Mouse (Mus musculus): ENCODE data around the gene 1700020L24Rik. TPM values are rescaled to one million over a fixed set of nuclear protein-coding genes. Genes with fewer than 3 reads are reported as not detected.

The 1700020L24Rik gene
- total RNA-seq (2021) = not detected
- long read RNA-seq, experiment 1 = 0 reads
- long read RNA-seq, experiment 2 = 0 reads

DNA sequence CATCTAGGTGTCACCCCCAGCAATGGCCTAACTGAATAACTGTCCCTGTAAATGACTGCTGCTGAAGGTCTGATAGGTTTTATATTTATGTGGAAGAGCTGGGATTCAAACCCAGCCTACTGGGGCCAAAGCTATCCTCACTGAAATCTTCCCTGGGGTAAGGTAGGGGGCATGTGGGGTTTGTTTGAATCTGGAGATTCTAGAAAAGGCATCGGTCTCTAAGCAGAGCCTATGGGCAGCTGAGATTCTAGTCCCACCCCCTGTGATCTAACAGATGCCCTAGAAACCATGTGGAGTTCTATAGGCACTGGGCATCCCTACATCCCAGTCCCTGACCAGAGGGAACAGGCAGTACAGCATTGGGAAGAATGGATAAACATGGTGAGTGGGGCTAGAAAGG is at the start of gene 1700020L24Rik:
1700020L24Rik (plus strand) TSS at position 301 of the 400 bp plus-strand sequence.
- intact Hi-C loops (cut with DNase I; ENCODE audit: low total_unique reads) = no loop called here
- DNase-seq = no peak

DNA sequence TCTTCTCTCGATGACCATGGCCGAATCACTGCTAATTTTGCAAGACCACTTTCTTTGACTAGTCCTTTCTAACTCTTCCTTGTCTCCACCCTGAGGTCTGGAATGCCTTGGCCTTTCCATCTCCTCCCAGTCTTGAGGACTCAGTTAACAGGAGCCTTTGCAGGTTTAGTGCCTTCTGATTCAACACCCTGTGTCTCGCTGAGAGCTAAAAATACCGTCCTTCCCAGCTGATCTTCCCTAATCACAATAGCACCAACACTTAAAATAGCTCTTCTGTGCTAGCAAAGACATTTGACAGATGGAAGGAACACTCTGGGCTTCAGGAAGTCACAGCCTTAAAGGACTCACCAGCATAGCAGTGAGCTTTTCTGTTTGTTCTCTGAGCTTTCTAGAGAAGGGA is 44.4 kb upstream of the 1700020L24Rik start:
- intact Hi-C loops (cut with DNase I; ENCODE audit: low total_unique reads) = no loop called here
- DNase-seq = no peak

DNA sequence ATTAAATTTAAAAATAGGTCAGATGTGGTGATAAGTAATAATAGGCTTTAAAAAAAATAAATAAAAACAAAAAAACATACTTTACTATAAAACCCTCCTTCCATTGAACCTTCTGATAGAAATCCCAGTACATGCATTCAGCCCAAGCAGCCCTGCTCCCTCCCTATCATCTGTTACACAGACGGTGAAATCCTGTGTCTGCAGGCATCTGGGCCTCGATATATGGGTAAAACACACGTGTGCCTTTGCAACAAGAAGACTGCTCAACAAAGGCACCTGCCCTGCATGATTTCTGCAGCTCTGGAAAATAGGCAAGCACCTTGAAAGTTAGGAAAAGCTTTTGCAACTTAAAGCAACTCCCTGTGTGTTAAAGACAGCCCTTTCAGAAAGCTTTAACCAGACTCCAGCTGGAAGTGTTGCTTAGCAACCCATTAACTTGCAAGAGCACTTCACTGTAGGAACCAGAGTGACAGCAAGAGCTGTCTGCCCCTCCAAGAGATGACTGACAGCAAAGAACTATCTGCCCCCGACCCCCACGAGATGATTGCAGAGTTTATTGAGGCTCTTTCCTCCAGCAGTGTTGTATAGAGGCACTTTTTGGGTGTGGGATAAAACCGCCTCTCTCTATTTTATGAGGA is 42.6 kb upstream of the 1700020L24Rik start:
- no peak for DNase-seq
- intact Hi-C loops (cut with DNase I; ENCODE audit: low total_unique reads) = no loop called here

DNA sequence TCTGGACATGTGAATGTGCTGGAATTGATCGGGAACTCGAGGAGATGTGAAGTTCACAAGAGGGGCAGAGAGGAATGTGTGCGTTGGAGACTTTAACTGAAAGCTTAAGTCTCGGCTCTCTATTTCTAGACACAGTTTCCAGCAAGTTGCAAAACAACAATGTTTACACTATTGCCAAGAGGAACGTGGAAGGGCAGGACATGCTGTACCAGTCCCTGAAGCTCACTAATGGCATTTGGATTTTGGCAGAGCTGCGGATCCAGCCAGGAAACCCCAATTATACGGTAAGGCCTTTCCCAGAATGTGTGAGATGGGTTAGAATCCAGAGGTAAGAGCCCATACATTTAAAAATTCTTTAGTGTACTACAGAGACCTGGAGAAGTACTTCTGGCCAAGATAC is 39.9 kb upstream of the 1700020L24Rik start:
- intact Hi-C loops (cut with DNase I; ENCODE audit: low total_unique reads) = no loop called here

DNA sequence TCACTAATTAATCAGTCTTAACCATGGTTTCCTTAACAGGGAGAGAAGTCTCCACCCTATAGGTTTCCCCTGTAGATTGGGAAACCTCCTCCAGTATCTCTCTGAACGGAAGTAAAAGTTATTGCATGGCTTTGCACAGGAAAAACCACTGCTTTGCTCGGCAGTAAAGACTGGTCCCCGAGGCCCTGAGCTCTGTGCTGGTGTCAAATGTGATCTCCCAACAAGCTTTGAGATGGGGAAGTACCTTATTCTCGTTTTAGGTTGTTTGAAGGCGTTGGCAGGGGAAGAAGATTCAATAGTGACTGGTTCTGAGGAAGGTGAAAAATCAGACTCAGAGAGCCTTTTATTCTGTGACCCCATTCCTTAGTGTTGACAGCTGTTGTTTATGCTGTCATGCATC is 38.8 kb upstream of the 1700020L24Rik start:
- no peak for DNase-seq
- intact Hi-C loops (cut with DNase I; ENCODE audit: low total_unique reads) = no loop called here

More for the DNA sequence above, 39.9 kb upstream of the 1700020L24Rik start:
- DNase-seq = no peak

DNA sequence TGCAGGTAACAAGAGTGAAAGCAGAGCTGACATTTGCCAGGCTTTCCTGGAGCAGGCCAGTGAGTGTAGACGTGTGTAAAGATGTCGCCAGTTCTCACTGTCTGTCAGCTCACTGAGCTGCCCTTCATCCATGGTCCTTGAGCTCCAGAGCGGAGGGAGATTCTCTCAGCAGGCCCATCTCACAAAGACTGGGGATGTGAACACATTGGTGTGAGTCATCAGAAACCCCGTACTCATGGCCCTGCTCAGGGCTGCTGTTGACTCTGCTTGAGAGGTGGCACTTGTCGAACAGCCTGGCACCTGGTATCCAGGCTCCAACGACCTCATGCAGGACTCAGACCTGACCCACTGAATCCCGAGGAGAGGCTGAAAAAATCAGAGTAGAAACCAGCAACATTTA is 33.7 kb upstream of the 1700020L24Rik start:
- intact Hi-C loops (cut with DNase I; ENCODE audit: low total_unique reads) = no loop called here
- DNase-seq = no peak

DNA sequence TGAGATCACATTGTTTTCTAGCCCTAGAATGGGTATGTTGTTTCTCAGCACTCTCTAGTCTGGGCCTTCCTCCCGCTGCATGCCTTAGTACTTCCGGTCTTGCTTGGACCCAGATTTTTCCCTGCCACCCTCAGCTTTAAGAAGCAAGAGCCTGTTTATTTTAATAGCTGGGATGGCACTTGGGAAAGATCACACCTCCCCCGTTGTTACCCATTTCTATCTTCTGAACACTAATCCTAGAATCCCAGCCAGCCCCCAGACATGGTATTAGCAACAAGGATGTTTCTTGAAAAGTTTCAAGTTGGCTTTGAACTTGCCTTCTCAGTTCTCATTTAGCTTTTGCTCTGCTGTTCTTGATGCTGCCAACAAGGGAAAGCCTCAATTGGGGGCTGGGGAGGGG is 31.1 kb upstream of the 1700020L24Rik start:
- no peak for DNase-seq
- intact Hi-C loops (cut with DNase I; ENCODE audit: low total_unique reads) = no loop called here

DNA sequence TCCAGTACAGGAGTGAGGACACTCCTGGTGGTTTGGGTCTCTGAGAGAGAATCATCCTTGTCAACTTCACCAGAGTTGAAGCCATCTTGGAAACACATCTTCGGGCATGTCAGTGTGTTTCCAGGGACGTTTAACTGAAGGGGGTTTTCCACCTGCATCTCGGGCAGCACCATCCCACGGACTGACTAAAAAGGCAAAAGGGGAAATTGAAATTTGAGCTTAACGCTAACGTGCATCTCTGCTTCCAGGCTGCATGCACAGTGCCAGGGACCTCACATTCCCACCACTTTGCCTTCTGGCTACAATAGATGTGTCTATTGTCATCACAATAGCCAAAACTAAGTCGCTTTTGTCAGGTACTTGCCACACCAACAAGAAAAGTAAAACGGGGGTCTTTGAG is 29.2 kb upstream of the 1700020L24Rik start:
- intact Hi-C loops (cut with DNase I; ENCODE audit: low total_unique reads) = no loop called here

DNA sequence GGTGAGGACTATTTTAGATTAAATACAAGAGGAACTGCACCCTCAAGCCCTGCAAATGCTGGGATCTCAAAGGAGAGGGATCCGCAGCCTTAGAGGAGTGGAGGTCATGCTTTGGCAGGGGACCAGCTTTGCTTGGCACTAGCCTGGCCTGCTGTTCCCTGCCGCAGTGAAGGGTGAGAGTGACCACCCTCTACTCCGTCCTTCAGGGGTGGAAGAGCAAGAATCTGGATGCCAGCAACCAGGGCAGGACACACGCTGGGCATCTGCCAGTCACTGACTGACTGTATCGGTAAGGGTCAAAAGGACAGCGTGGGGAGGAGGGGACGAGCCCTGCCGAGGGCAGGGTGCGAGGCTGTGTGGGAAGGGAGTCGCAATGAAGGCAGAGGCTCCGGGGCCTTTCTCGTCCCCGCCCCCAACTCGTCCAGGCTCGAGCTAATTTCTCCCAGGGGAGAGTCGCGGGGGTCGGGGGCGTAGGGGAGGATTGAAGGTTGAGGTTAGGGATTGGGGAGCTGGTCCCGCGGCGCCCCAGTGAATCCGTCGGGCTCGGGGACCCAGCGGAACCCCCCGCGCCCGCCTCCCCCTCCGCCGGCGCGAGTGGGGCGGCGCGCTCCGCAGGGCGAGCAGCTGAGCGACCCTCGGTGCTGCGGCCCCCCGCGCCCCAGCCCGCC is 28.3 kb upstream of the 1700020L24Rik start, which contains the start of gene Rasl10b:
Rasl10b (plus strand) TSS at position 51 of the 668 bp plus-strand sequence.
- intact Hi-C loops (cut with DNase I; ENCODE audit: low total_unique reads) = no loop called here
- peak; percentile 24 for DNase-seq

More for the DNA sequence above, 29.2 kb upstream of the 1700020L24Rik start:
- DNase-seq = no peak

DNA sequence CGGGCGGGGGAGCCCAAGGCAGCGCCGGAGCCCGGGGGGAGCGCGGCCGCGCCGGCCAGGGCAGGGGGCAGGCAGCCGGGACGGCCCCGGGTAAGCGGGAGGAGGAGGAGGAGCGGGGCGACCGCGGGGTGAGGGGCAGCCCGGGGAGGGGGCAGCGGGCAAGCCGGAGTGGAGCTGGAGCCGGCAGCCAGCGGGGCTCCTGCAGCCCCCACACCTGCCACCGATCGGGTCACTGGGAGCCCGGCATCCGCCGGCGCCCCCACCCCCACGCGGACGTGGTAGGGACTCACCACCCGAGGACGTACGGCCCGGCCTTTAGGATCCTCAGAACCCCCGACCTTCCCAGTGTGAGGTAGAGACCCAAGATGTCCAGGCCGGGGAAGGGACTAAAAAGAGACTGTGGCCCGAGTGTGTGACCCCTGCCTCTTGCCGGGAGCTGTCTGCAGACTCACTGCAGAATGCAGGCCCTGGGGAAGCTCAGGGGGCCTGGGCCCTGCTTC is 27.6 kb upstream of the 1700020L24Rik start:
- intact Hi-C loops (cut with DNase I; ENCODE audit: low total_unique reads) = no loop called here
- DNase-seq = no peak

DNA sequence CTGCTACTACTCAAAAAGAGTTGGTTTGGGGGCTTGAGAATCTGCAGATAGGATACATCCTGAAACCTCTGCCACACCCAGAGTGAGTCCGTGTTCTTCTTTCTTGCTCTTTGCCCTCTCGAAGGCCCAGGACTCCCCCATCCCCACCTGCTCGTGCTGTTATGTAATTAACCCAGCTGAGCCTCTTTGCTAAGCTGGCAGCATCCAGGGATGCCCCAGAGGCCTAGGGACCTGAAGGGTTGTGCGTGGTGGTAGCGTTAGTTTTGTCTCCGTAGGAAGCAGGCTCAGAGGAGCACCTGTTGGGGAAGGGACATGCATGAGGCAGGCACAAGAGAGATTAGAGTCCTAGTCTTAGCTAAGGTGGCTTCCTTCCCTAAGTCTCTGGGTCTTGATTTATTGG is 27.0 kb upstream of the 1700020L24Rik start:
- DNase-seq = no peak
- intact Hi-C loops (cut with DNase I; ENCODE audit: low total_unique reads) = no loop called here

DNA sequence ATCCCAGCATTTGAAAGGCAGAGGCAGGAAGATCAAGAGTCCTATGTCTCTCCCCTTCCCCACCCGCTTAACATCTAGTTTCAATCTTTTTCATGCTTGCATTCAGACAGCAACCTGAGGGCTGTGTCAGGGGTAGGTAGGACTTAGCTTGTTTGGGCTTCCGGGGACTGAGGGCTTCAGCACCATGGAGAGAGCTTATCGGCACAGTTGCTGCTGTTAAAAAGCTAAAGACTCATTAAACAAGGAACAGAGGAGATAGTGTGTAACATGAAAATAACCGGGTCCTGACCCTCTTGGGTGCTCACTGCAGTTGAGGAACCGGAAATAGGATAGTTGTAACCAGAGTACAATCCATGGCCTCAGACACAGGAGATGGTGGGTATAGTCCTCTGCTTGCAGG is 20.4 kb upstream of the 1700020L24Rik start:
- DNase-seq = peak; percentile 31
- intact Hi-C loops (cut with DNase I; ENCODE audit: low total_unique reads) = no loop called here

DNA sequence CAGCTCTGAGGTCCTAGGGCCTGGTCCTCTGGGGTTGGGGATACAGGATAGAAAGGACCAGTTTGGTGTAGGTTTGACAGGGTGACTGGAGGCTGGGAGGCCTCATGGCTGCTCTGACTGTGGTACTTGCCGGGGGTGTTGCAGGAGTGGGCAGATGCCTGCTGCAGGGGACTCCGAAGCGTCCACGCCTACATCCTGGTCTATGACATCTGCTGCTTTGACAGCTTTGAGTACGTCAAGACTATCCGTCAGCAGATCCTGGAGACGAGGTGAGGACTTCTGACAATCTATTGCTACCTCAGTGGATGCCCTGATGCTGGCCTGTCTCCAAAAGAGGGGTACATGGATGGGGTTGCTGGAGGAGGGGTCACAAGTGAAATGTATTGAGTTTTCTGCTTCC is 19.8 kb upstream of the 1700020L24Rik start:
- no peak for DNase-seq
- intact Hi-C loops (cut with DNase I; ENCODE audit: low total_unique reads) = no loop called here

DNA sequence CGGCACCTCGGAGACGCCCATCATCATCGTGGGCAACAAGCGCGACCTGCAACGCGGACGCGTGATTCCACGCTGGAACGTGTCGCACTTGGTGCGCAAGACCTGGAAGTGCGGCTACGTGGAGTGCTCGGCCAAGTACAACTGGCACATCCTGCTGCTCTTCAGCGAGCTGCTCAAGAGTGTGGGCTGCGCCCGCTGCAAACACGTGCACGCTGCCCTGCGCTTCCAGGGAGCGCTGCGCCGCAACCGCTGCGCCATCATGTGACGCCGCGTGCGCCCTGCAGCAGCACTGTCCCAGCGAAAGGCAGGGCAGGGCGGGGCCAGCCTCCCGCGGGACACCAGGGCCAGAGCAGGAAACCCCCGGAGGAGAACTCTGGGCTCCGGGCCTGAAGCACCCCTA is 18.9 kb upstream of the 1700020L24Rik start:
- intact Hi-C loops (cut with DNase I; ENCODE audit: low total_unique reads) = no loop called here

DNA sequence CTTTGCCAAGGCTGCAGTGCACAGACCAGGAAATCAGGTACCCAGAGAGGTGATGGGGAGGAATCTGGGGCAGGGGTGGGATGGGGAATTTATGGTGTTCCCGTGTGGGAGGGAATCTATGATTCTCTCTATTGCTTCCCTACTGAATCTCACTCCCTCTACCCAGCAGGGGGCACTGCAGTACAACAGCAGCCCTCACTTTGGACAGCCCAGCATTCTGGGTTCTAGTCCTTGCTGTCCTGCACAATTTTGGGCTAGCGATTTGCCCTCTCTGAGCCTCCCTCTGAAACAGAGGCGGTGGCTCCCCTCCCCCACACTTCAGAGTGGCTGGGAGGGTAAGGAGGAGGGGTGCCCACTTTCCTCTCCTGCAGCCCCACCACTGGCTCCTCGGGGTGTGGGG is 17.1 kb upstream of the 1700020L24Rik start:
- intact Hi-C loops (cut with DNase I; ENCODE audit: low total_unique reads) = loop anchor here (5.0 to 10.0 kb wide), 2 partner anchors 63 to 96 kb away; no protein-coding TSS in a partner anchor

More for the DNA sequence above, 18.9 kb upstream of the 1700020L24Rik start:
- DNase-seq = no peak

DNA sequence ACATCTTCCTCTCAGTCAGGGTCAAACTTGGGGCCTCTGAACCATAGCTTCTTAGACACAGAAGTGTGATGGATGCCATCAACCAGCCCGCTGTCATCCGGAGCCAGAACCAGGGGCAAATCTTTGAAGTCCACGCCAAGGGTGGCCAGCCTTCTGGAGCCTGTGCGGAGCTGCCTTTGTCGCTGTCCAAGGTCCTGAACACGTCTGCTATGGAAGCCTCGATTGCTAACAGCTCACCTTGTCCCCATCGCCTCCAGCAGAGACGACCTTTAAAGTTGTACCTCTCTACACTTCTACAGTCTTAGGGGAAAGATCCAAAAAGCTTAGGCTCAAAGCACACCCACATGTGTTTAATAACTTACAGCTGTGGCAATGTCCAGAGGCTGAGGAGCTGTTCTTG is 16.2 kb upstream of the 1700020L24Rik start:
- peak; percentile 67 for DNase-seq
- intact Hi-C loops (cut with DNase I; ENCODE audit: low total_unique reads) = loop anchor here (5.0 to 10.0 kb wide), 2 partner anchors 64 to 97 kb away; no protein-coding TSS in a partner anchor

More for the DNA sequence above, 17.1 kb upstream of the 1700020L24Rik start:
- no peak for DNase-seq

DNA sequence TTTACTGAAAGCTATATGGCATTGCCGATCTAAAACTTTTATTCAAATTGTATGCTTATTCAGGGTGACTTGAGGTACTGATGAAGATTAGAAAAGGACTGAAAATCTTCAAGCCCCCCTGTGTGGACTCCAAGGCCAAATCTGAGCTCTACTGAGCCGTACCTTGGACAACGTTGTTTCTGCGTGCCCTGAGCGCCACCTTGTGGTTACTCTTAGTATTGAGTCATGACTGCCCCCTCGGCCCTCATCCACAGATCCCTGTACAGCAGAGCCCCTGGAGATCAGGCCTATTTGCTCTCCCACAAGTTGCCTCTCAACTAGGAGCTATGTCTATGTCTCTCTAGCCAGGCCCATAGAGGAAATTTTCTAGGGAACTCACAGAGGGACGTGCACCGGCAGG is 12.8 kb upstream of the 1700020L24Rik start:
- intact Hi-C loops (cut with DNase I; ENCODE audit: low total_unique reads) = loop anchor here (5.0 to 10.0 kb wide), 2 partner anchors 67 to 100 kb away; no protein-coding TSS in a partner anchor
- peak; percentile 57 for DNase-seq

DNA sequence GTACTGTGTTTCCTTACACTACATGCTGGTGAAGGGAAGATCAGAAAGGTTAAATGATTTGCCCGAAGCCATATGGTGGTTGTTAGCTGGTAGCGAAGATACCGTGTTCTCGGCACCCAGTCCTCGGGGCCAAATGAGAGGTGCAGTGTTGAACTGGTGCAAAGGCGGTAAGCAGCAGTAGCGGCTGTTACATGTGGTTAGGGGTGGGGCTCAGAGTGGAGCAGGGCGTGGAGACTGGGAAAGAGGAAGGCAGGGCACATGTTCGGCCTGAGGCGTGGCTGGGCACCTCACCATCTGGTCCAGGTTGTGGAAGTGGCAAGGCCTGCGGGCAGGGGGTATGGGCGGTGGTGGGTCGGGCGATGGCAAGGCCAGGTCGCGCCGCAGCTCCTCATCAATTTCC is 10.5 kb upstream of the 1700020L24Rik start:
- intact Hi-C loops (cut with DNase I; ENCODE audit: low total_unique reads) = loop anchor here (10.0 kb wide), 1 partner anchor 102 kb away; no protein-coding TSS in a partner anchor
- no peak for DNase-seq

DNA sequence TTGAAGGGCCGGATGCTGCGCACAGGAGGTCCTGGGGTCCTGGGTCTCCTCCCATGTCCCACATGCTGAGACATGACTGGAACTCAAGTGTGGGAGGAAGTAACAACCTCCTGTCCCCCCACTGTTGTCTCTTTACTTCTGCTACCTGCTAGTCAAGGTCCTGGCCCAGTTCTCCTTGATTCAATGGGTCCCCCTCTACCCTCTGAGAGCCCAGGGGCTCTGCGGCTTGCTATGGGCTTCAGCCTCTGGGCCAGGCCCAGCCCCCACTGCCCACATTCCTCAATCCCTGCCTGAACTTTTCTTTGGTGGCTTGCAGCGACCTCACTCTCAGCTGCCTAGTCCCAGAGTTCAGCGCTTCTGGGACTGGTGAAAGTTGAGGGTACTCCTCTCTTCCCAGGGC is 8.1 kb upstream of the 1700020L24Rik start, which contains the start of gene Gas2l2:
Gas2l2 (minus strand) TSS at position 101 of the 400 bp plus-strand sequence.
- no peak for DNase-seq
- intact Hi-C loops (cut with DNase I; ENCODE audit: low total_unique reads) = loop anchor here (10.0 kb wide), 1 partner anchor 105 kb away; no protein-coding TSS in a partner anchor

DNA sequence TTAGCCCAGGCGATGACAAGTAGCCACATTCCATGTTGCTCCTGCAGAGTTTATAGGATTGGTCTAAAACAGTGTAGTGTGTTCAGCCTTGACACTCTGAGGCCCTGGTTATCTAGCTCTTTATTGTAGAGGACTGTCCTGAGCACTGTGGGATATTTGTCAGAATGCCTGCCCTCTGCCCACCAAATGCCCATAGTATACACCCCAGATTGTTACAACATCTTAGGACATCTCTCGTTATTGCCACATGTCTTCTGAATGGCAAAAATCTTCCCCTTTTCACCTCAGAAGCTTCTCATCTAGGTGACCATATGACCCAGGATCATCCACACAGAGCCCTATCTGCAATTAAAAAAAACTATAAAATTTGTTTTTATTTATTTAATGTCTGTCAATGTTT is 4.9 kb upstream of the 1700020L24Rik start:
- no peak for DNase-seq
- intact Hi-C loops (cut with DNase I; ENCODE audit: low total_unique reads) = no loop called here

Data from gastrocnemius, postnatal 14 days (tissue).